Mouse (Mus musculus): ENCODE measurements around the gene Myo18a.

DNA sequence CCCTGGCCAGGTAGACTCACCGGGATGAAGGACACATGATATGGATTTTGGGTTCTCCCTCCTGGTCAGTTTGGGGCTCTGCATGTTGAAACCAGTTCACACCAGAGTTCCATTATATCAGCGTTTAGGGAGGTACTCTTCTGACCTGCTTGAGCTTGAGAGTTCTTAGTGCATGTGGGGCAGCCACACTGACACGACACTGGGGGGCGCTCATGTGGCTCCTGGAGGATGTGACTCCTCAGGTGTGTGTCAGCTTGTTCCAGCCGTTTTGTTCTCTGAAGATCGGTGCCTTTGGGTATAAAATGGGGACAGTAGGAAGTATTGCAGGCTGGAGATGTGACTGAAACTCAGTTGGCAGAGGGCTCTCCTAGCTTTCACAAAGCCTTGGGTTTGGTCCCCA, 19.1 kb upstream of the Myo18a start:
- TF ChIP-seq CTCF (IDR thresholded peaks at IDR 0.05; ENCODE audit: insufficient read depth, low read length) = peak; percentile 59
- no peak for TF ChIP-seq POLR2A (IDR thresholded peaks at IDR 0.05; ENCODE audit: borderline replicate concordance, extremely low read depth, low read depth, low read length)

Measured in lung, adult 2 months (tissue).